Mouse (Mus musculus) layer of hippocampus, postnatal 25 days (tissue): Measurements from ENCODE around the gene Mchr1. TPM values are rescaled to one million over a fixed set of nuclear protein-coding genes. Genes with fewer than 3 reads are reported as not detected.

Experiments used
- DNase-seq, 2 experiments: peaks; one replicate each; pipeline ENCODE4 v3.0.0; 2022; ENCODE audit warnings: mixed read lengths in 2 of 2, low spot score in 1 of 2; ENCODE audit errors: extremely low spot score in 1 of 2
- total RNA-seq, 2 experiments: library from RNA; stranded (reverse); gene quantifications; 2 replicates each; pipeline ENCODE4 v1.2.3; 2021

Gene Mchr1
- total RNA-seq, 2 experiments from 2014 or later, result 21.3 to 24.9 TPM

DNA sequence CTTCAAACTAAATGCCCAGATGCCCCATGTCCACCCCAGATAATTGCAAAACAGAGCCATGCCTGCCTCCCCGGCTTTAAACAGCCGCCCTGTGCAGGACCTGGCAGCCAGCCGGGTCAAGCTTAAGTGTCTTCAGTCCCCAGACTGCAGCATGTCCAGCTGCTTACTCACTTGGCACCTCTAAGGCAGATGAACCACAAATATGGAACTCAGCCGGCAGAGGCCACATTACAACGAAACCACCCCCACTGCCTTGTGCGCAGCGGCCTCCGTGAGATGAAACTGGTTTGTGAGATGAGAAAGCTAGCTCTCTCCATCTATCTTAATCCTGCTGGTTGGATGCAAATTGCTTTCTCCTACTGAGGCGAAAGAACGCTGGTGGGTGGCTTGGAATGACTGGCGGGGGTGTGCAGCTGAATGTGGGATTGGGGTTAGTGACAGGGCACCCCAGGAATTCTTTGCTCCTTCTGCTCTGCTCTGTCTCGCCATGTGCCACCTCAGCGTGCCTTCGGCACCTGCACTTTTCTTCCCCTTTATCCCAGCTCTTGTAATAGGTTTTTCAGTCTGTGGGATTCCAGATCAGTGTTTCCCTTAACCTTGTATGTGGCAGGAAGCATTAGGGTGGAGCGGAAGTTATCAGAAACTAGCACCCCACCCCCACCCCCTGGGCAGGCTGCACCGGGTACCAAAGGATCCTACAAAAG, 29.2 kb downstream of the Mchr1 start:
- DNase-seq, result no peak

DNA sequence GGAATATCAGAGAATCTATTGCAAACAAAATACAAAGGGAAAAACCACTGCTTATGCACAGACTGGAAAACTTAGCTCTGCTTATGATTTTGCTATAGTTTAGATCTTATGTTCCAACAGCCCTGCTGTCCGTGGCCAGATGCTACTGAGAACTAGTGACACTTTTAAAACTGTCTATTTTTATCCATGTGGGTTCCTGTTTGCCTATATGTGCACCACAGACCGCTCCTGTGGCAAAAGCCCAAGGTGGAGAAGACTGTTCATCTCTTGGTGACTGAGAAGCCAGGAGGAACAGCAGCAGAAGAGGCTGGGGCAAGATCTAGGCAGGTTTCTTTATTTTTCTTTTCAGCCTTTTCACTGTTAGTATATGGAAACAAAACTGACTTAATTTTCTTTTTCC, 32.1 kb downstream of the Mchr1 start:
- no peak for DNase-seq

DNA sequence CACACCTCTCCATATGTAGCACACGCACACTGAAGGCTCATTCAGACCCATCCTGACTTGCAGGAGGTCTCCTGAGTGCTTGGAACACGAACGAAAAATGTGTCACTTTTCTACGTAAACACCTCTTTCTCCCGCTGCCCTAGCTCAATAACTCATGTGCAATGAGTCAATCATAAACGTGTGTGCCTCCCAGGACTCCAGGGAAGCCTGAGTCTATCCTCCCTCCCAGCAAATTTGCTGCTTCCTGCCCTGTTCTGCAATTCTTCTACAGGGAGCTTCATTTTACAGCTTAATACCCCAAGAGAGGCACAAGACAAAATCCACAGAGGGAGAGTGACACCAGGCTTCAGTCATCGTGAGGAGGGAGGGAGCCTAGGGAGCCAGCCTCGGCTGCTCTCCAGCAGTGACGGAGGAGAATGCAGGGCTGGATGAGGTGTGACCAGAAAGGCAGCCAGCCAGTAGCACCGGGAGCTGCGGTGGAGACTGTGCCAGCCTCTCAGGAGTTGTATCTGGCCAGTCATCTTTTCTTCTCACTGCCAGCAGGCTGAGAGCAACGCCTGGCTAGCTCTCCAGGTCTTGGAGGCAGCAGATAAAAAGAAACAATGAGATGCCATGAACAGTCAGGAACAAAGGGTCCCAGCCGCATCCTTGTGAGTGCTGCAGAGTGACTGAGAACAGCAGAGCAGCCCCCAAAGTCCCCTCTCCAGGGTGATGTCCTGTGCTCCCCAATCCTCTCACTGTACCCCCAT, 37.2 kb downstream of the Mchr1 start:
- no peak for DNase-seq

DNA sequence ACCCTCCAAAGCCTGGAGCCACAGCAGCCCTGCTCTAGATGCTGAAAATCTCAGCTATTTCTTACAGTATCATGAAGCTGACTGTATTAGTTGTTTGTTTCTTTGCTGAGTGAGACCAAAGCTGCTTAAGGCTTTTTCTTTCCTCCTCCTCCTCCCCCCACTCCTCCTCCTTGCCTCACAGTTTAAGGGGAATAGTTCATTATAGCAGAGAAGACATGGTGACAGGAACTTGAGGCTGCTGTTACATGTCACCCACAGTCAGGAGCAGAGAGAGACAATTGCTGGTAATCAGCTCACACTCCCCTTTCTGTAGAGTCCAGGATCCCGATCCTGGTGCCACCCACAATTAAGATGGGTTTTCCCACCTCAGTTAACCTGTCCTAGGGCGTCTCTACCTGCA, 38.1 kb downstream of the Mchr1 start:
- DNase-seq, result no peak

DNA sequence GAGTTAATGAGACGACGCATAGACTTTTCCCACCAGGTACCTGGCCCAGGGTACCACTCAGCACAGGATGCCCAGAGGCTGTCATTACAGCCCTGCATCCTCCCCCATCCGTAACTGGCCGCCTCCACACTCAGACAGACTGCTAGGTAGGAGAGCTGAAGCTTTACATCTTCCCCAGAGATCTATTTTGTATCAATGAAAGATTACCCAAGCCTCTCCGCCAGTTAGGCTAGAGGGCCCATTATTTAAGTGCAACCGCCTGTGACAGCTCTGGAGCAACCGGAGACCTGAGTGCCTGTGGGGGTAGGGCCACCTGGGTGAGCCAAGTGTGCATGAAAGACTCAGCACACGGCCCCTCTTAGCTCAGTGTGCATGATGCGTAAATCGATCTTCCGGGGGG, 42.6 kb downstream of the Mchr1 start:
- no peak for DNase-seq

DNA sequence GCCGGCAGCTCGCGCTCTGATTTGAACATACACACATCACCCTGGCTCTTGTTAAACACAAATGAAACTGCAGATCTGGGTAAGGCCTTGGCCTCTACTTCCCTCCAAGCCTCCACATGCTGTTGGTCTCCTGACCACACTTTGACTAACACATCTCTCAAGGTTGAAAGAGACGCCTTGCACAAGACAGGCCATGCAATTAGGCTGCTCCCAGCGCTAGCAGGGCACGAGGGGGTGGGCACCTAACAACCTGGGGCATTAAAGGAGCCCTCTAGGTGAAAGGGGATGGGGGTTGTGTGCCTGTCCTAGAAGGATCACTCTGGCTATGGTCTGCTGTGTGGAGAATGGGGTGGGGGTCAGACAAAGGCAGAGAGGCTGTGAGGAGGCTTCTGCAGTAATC, 43.4 kb downstream of the Mchr1 start:
- DNase-seq, result no peak

DNA sequence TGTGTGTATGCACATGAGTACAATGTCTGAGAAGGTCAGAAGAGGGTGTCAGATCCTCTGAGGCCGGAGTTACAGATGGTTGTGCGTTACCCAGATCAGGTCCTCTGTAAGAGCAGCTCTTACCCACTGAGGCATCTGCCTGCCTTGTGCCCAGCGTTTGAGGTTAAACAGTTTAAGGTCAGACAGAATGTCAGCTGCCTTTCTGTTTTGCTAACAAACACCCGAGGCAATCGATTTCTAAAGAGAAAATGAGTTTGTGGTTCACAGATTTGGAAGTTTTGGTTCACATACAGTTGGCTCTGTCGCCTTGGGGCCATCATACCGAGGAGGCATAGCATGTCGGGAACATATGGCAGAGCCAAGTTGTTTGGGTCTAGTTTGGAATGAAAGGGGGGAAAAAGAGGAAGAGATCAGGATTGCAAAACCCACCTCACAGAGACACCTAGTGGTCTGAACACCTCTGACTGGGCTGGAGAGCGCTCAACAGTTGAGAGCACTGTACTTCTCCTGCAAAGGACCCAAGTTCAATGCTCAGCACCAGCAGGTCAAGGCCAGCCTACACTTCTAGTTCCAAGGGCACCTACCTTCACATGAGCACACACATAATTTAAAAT, 48.9 kb downstream of the Mchr1 start:
- no peak for DNase-seq

Other genes with a start within 250 kb of the Mchr1 start
- gene Mrtfa, start 44.7 kb upstream of the Mchr1 start, total RNA-seq, result 10 to 100 TPM; 89.6 to 94.5 TPM
- 10 to 100 TPM; 42.4 to 44.8 TPM for gene Slc25a17, start 125.3 kb downstream of the Mchr1 start, total RNA-seq
- 100 to 1,000 TPM; 171 to 182 TPM for gene St13, start 164.6 kb downstream of the Mchr1 start, total RNA-seq
- 10 to 100 TPM; 13.4 to 15.3 TPM for gene Xpnpep3, start 164.6 kb downstream of the Mchr1 start, total RNA-seq
- gene Dnajb7, start 172.8 kb downstream of the Mchr1 start, total RNA-seq, result not detected
- 100 to 1,000 TPM; 124 to 153 TPM for gene Rbx1, start 230.8 kb downstream of the Mchr1 start, total RNA-seq